Mouse (Mus musculus): ENCODE data around the gene Crip1. TPM values are rescaled to one million over a fixed set of nuclear protein-coding genes. Genes with fewer than 3 reads are reported as not detected.
A peak's percentile ranks its signal among the peaks of the same experiment; 100 is the strongest.

Crip1 gene
- total and polyA plus RNA-seq, 3 experiments = 31.5 to 897 (median 143) TPM

- peaks cover 97% of the 10 kb centered on the region for H3K4me1 ChIP-seq (ENCODE audit: insufficient read depth, low read depth, low read length)
- H3K27me3 ChIP-seq (ENCODE audit: insufficient read depth, low read length) = peaks cover 32% of the 10 kb centered on the region
- TF ChIP-seq POLR2AphosphoS5 (IDR thresholded peaks at IDR 0.05; ENCODE audit: insufficient replicate concordance, low read depth, low read length) (no peak), GATA2 (IDR thresholded peaks at IDR 0.05; ENCODE audit: borderline replicate concordance, low read depth, low read length) (no peak), TAL1 (conservative IDR thresholded peaks at IDR 0.05; ENCODE audit: low read depth, low read length) (no peak), CTCF (IDR thresholded peaks at IDR 0.05; ENCODE audit: low read depth, low read length) (no peak), GATA1 (IDR thresholded peaks at IDR 0.05; ENCODE audit: borderline replicate concordance, low read length) (no peak)
These were observed 3.2 kb downstream of the Crip1 start for GRCm38 (mm10) chr12:113149341-113149740.

GRCm38 (mm10) chr12:113149896-113150295, 3.8 kb downstream of the Crip1 start:
- ATAC-seq (ENCODE audit: extremely low read depth, insufficient number of reproducible peaks, low FRiP score, poor library complexity, severe bottlenecking) = no peak
- no peak for DNase-seq (ENCODE audit: low spot score)
- Histone ChIP-seq H3K36me3 (replicated peaks) (peaks cover 20% of the 10 kb centered on the region), H3K4me3 (ENCODE audit: low read depth, low read length) (no peak overlapping the region), H3K9me3 (replicated peaks) (no peaks in the 10 kb centered on the region), H3K4me1 (ENCODE audit: insufficient read depth, low read depth, low read length) (peaks cover 98% of the 10 kb centered on the region), H3K27me3 (ENCODE audit: insufficient read depth, low read length) (peaks cover 32% of the 10 kb centered on the region)
- TF ChIP-seq GATA2 (IDR thresholded peaks at IDR 0.05; ENCODE audit: borderline replicate concordance, low read depth, low read length) (no peak), CTCF (IDR thresholded peaks at IDR 0.05; ENCODE audit: low read depth, low read length) (no peak), GATA1 (IDR thresholded peaks at IDR 0.05; ENCODE audit: borderline replicate concordance, low read length) (no peak), POLR2AphosphoS5 (IDR thresholded peaks at IDR 0.05; ENCODE audit: insufficient replicate concordance, low read depth, low read length) (no peak), TAL1 (conservative IDR thresholded peaks at IDR 0.05; ENCODE audit: low read depth, low read length) (no peak)

More at GRCm38 (mm10) chr12:113149341-113149740, 3.2 kb downstream of the Crip1 start:
- H3K9me3 ChIP-seq (replicated peaks) = no peaks in the 10 kb centered on the region
- no peak for ATAC-seq (ENCODE audit: extremely low read depth, insufficient number of reproducible peaks, low FRiP score, poor library complexity, severe bottlenecking)
- no peak overlapping the region for H3K4me3 ChIP-seq (ENCODE audit: low read depth, low read length)
- peaks cover 23% of the 10 kb centered on the region for H3K36me3 ChIP-seq (replicated peaks)
- DNase-seq (ENCODE audit: low spot score) = no peak

DNA sequence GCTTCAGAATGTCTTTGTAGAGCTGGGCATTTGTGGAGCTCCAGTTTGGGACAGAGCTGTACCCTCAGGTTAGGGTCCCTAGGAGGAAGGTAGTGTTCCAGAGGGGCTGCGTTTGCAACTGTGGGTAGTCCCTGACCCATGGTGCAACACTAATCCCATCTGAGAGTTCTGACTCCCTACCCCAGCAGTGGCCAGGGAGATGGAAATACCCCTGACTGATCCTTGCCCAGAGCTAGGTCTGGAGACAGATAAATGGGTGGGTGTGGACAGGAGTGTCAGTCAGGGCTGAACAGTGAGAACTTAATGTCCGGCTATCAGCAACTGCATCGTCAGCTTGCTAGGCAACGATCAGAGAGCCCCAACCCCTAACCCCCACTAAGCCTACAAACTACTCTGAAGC, 4.5 kb downstream of the Crip1 start:
- no peaks in the 10 kb centered on the region for H3K9me3 ChIP-seq (replicated peaks)
- peaks cover 99% of the 10 kb centered on the region for H3K4me1 ChIP-seq (ENCODE audit: insufficient read depth, low read depth, low read length)
- ATAC-seq (ENCODE audit: extremely low read depth, insufficient number of reproducible peaks, low FRiP score, poor library complexity, severe bottlenecking) (no peak), DNase-seq (ENCODE audit: low spot score) (no peak)
- H3K27me3 ChIP-seq (ENCODE audit: insufficient read depth, low read length) = peaks cover 32% of the 10 kb centered on the region
- no peak overlapping the region for H3K4me3 ChIP-seq (ENCODE audit: low read depth, low read length)
- peaks cover 16% of the 10 kb centered on the region for H3K36me3 ChIP-seq (replicated peaks)
- TF ChIP-seq POLR2AphosphoS5 (IDR thresholded peaks at IDR 0.05; ENCODE audit: insufficient replicate concordance, low read depth, low read length) (no peak), GATA1 (IDR thresholded peaks at IDR 0.05; ENCODE audit: borderline replicate concordance, low read length) (no peak), GATA2 (IDR thresholded peaks at IDR 0.05; ENCODE audit: borderline replicate concordance, low read depth, low read length) (no peak), TAL1 (conservative IDR thresholded peaks at IDR 0.05; ENCODE audit: low read depth, low read length) (no peak), CTCF (IDR thresholded peaks at IDR 0.05; ENCODE audit: low read depth, low read length) (no peak)

- peaks cover 16% of the 10 kb centered on the region for H3K36me3 ChIP-seq (replicated peaks)
- H3K4me1 ChIP-seq (ENCODE audit: insufficient read depth, low read depth, low read length) = peaks cover 97% of the 10 kb centered on the region
- H3K9me3 ChIP-seq (replicated peaks) = no peaks in the 10 kb centered on the region
- no peak overlapping the region; the same call in 1 of the 2 replicates for H3K4me3 ChIP-seq (ENCODE audit: low read depth, low read length)
- peaks cover 32% of the 10 kb centered on the region for H3K27me3 ChIP-seq (ENCODE audit: insufficient read depth, low read length)
- DNase-seq (ENCODE audit: low spot score) (no peak), ATAC-seq (ENCODE audit: extremely low read depth, insufficient number of reproducible peaks, low FRiP score, poor library complexity, severe bottlenecking) (no peak)
- TF ChIP-seq POLR2AphosphoS5 (IDR thresholded peaks at IDR 0.05; ENCODE audit: insufficient replicate concordance, low read depth, low read length) (no peak), GATA2 (IDR thresholded peaks at IDR 0.05; ENCODE audit: borderline replicate concordance, low read depth, low read length) (no peak), TAL1 (conservative IDR thresholded peaks at IDR 0.05; ENCODE audit: low read depth, low read length) (no peak), GATA1 (IDR thresholded peaks at IDR 0.05; ENCODE audit: borderline replicate concordance, low read length) (no peak), CTCF (IDR thresholded peaks at IDR 0.05; ENCODE audit: low read depth, low read length) (no peak)
These were observed 4.9 kb downstream of the Crip1 start for GRCm38 (mm10) chr12:113151046-113151445.

GRCm38 (mm10) chr12:113151661-113152271, 5.7 kb downstream of the Crip1 start:
- peaks cover 94% of the 10 kb centered on the region for H3K4me1 ChIP-seq (ENCODE audit: insufficient read depth, low read depth, low read length)
- TF ChIP-seq POLR2AphosphoS5 (IDR thresholded peaks at IDR 0.05; ENCODE audit: insufficient replicate concordance, low read depth, low read length) (no peak), CTCF (IDR thresholded peaks at IDR 0.05; ENCODE audit: low read depth, low read length) (no peak), GATA2 (IDR thresholded peaks at IDR 0.05; ENCODE audit: borderline replicate concordance, low read depth, low read length) (no peak), TAL1 (conservative IDR thresholded peaks at IDR 0.05; ENCODE audit: low read depth, low read length) (no peak), GATA1 (IDR thresholded peaks at IDR 0.05; ENCODE audit: borderline replicate concordance, low read length) (no peak)
- ATAC-seq (ENCODE audit: extremely low read depth, insufficient number of reproducible peaks, low FRiP score, poor library complexity, severe bottlenecking) (no peak), DNase-seq (ENCODE audit: low spot score) (peak; percentile 83)
- H3K27me3 ChIP-seq (ENCODE audit: insufficient read depth, low read length) = peaks cover 26% of the 10 kb centered on the region
- peak overlapping the region; percentile 75 for H3K4me3 ChIP-seq (ENCODE audit: low read depth, low read length)
- H3K9me3 ChIP-seq (replicated peaks) = no peaks in the 10 kb centered on the region
- H3K36me3 ChIP-seq (replicated peaks) = peaks cover 16% of the 10 kb centered on the region

DNA sequence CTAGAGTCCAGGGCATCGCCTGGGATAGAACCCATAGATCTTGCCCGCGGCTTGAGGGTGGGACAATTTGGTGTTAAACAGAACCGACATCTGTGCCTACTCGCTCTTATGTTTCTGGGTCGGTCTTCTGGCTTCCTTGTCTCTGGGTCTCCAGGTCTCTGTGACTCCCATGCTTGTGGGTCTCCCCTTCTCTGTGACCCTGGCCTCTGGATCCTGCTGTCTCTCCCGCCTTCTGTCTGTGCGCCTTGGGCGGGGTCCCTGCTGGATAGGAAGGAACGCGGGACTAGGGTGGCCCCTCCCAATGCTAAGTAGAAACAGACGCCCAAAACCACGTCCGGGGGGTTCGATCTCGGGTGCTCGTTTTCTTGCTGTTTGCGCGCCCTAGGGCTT, 6.2 kb downstream of the Crip1 start:
- H3K27me3 ChIP-seq (ENCODE audit: insufficient read depth, low read length) = peaks cover 24% of the 10 kb centered on the region
- H3K9me3 ChIP-seq (replicated peaks) = no peaks in the 10 kb centered on the region
- peaks cover 94% of the 10 kb centered on the region for H3K4me1 ChIP-seq (ENCODE audit: insufficient read depth, low read depth, low read length)
- ATAC-seq (ENCODE audit: extremely low read depth, insufficient number of reproducible peaks, low FRiP score, poor library complexity, severe bottlenecking) (peak; percentile 10), DNase-seq (ENCODE audit: low spot score) (peak; percentile 82)
- peak overlapping the region; percentile 75 for H3K4me3 ChIP-seq (ENCODE audit: low read depth, low read length)
- TF ChIP-seq GATA2 (IDR thresholded peaks at IDR 0.05; ENCODE audit: borderline replicate concordance, low read depth, low read length) = no peak
- no peak for TF ChIP-seq GATA1 (IDR thresholded peaks at IDR 0.05; ENCODE audit: borderline replicate concordance, low read length)
- no peak for TF ChIP-seq TAL1 (conservative IDR thresholded peaks at IDR 0.05; ENCODE audit: low read depth, low read length)
- TF ChIP-seq CTCF (IDR thresholded peaks at IDR 0.05; ENCODE audit: low read depth, low read length) = no peak
- no peak for TF ChIP-seq POLR2AphosphoS5 (IDR thresholded peaks at IDR 0.05; ENCODE audit: insufficient replicate concordance, low read depth, low read length)
- peaks cover 19% of the 10 kb centered on the region for H3K36me3 ChIP-seq (replicated peaks)
